Mouse (Mus musculus): ENCODE measurements around the gene B230118H07Rik. TPM values are rescaled to one million over a fixed set of nuclear protein-coding genes. Genes with fewer than 3 reads are reported as not detected.
"Not testable (repeated sequence)": the region's sequence is repeated elsewhere in the genome, so short reads cannot be mapped to it uniquely, and the experiment has no call there.

B230118H07Rik gene
- polyA plus RNA-seq, 1 experiment from 2014 or later, result 15.1 TPM

- no peaks in the 10 kb centered on the region for H3K4me1 ChIP-seq (ENCODE audit: insufficient read depth)
- no peaks in the 10 kb centered on the region for H3K9me3 ChIP-seq (ENCODE audit: low read length)
- no peak overlapping the region for H3K4me3 ChIP-seq (ENCODE audit: low read depth, low read length)
- no peak overlapping the region for H3K9ac ChIP-seq (replicated peaks)
- WGBS (ENCODE audit: insufficient replicate concordance), result 65% methylated on average over 6 of the region's 6 CpGs
- no peaks in the 10 kb centered on the region for H3K36me3 ChIP-seq (replicated peaks; ENCODE audit: insufficient read depth, low read length)
- H3K27ac ChIP-seq (ENCODE audit: low read depth), result no peak overlapping the region
- no peak overlapping the region for H3K4me2 ChIP-seq (ENCODE audit: low read depth, low read length)
- TF ChIP-seq CTCF (IDR thresholded peaks at IDR 0.05; ENCODE audit: low read depth), result no peak
- TF ChIP-seq EP300 (IDR thresholded peaks at IDR 0.05; ENCODE audit: low read depth), result no peak
- ATAC-seq (no peak), DNase-seq (no peak)
- no peaks in the 10 kb centered on the region for H3K27me3 ChIP-seq (ENCODE audit: insufficient read depth, low read length)
Measured at GRCm38 (mm10) chr2:101548866-101549265, 100.5 kb downstream of the B230118H07Rik start.

GRCm38 (mm10) chr2:101545593-101545992 lies 103.7 kb downstream of the B230118H07Rik start:
- TF ChIP-seq CTCF (IDR thresholded peaks at IDR 0.05; ENCODE audit: low read depth) (no peak), EP300 (IDR thresholded peaks at IDR 0.05; ENCODE audit: low read depth) (no peak)
- Histone ChIP-seq H3K9me3 (ENCODE audit: low read length) (no peaks in the 10 kb centered on the region), H3K36me3 (replicated peaks; ENCODE audit: insufficient read depth, low read length) (no peaks in the 10 kb centered on the region), H3K27me3 (ENCODE audit: insufficient read depth, low read length) (no peaks in the 10 kb centered on the region), H3K4me2 (ENCODE audit: low read depth, low read length) (no peak overlapping the region), H3K4me3 (ENCODE audit: low read depth, low read length) (no peak overlapping the region), H3K4me1 (ENCODE audit: insufficient read depth) (no peaks in the 10 kb centered on the region), H3K27ac (ENCODE audit: low read depth) (no peak overlapping the region), H3K9ac (replicated peaks) (no peak overlapping the region)
- 74% methylated on average over 2 of the region's 2 CpGs for WGBS (ENCODE audit: insufficient replicate concordance)
- ATAC-seq, result no peak
- no peak for DNase-seq

GRCm38 (mm10) chr2:101543704-101544417 lies 105.5 kb downstream of the B230118H07Rik start:
- Histone ChIP-seq H3K36me3 (replicated peaks; ENCODE audit: insufficient read depth, low read length) (no peaks in the 10 kb centered on the region), H3K4me1 (ENCODE audit: insufficient read depth) (no peaks in the 10 kb centered on the region), H3K4me2 (ENCODE audit: low read depth, low read length) (no peak overlapping the region), H3K4me3 (ENCODE audit: low read depth, low read length) (no peak overlapping the region), H3K27ac (ENCODE audit: low read depth) (no peak overlapping the region), H3K9ac (replicated peaks) (no peak overlapping the region), H3K27me3 (ENCODE audit: insufficient read depth, low read length) (no peaks in the 10 kb centered on the region), H3K9me3 (ENCODE audit: low read length) (no peaks in the 10 kb centered on the region)
- ATAC-seq (no peak), DNase-seq (no peak)
- WGBS (ENCODE audit: insufficient replicate concordance), result 67% methylated on average over 8 of the region's 8 CpGs
- TF ChIP-seq CTCF (IDR thresholded peaks at IDR 0.05; ENCODE audit: low read depth), result 0 out of 2 replicates have a peak, but pooled peaks have one; percentile 14
- TF ChIP-seq EP300 (IDR thresholded peaks at IDR 0.05; ENCODE audit: low read depth), result no peak

- H3K27ac ChIP-seq (ENCODE audit: low read depth); H3K4me3 ChIP-seq (ENCODE audit: low read depth, low read length); DNase-seq; ATAC-seq; H3K36me3 ChIP-seq (replicated peaks; ENCODE audit: insufficient read depth, low read length); H3K9me3 ChIP-seq (ENCODE audit: low read length); H3K4me2 ChIP-seq (ENCODE audit: low read depth, low read length); H3K9ac ChIP-seq (replicated peaks); H3K4me1 ChIP-seq (ENCODE audit: insufficient read depth); H3K27me3 ChIP-seq (ENCODE audit: insufficient read depth, low read length): not testable (repeated sequence)
- WGBS (ENCODE audit: insufficient replicate concordance), result 76% methylated on average over 6 of the region's 6 CpGs
Measured at GRCm38 (mm10) chr2:101536887-101537286, 112.4 kb downstream of the B230118H07Rik start.

GRCm38 (mm10) chr2:101533741-101534140 lies 115.6 kb downstream of the B230118H07Rik start:
- WGBS (ENCODE audit: insufficient replicate concordance), result 31% methylated on average over 2 of the region's 2 CpGs
- no peaks in the 10 kb centered on the region for H3K36me3 ChIP-seq (replicated peaks; ENCODE audit: insufficient read depth, low read length)
- no peak overlapping the region for H3K9ac ChIP-seq (replicated peaks)
- H3K27ac ChIP-seq (ENCODE audit: low read depth), result no peak overlapping the region
- no peak for TF ChIP-seq EP300 (IDR thresholded peaks at IDR 0.05; ENCODE audit: low read depth)
- TF ChIP-seq CTCF (IDR thresholded peaks at IDR 0.05; ENCODE audit: low read depth), result no peak
- H3K27me3 ChIP-seq (ENCODE audit: insufficient read depth, low read length), result no peaks in the 10 kb centered on the region
- H3K4me3 ChIP-seq (ENCODE audit: low read depth, low read length), result no peak overlapping the region
- no peak overlapping the region for H3K4me2 ChIP-seq (ENCODE audit: low read depth, low read length)
- no peak for ATAC-seq
- H3K4me1 ChIP-seq (ENCODE audit: insufficient read depth), result no peaks in the 10 kb centered on the region
- H3K9me3 ChIP-seq (ENCODE audit: low read length), result no peaks in the 10 kb centered on the region
- no peak for DNase-seq

- WGBS (ENCODE audit: insufficient replicate concordance), result 64% methylated on average over 6 of the region's 6 CpGs
- no peak overlapping the region for H3K4me3 ChIP-seq (ENCODE audit: low read depth, low read length)
- no peak overlapping the region for H3K27ac ChIP-seq (ENCODE audit: low read depth)
- TF ChIP-seq CTCF (IDR thresholded peaks at IDR 0.05; ENCODE audit: low read depth), result peak; percentile 66
- no peak for TF ChIP-seq EP300 (IDR thresholded peaks at IDR 0.05; ENCODE audit: low read depth)
- H3K36me3 ChIP-seq (replicated peaks; ENCODE audit: insufficient read depth, low read length), result no peaks in the 10 kb centered on the region
- ATAC-seq (no peak), DNase-seq (peak; percentile 15)
- no peak overlapping the region for H3K4me2 ChIP-seq (ENCODE audit: low read depth, low read length)
- no peaks in the 10 kb centered on the region for H3K27me3 ChIP-seq (ENCODE audit: insufficient read depth, low read length)
- H3K4me1 ChIP-seq (ENCODE audit: insufficient read depth), result no peaks in the 10 kb centered on the region
- no peak overlapping the region for H3K9ac ChIP-seq (replicated peaks)
- no peaks in the 10 kb centered on the region for H3K9me3 ChIP-seq (ENCODE audit: low read length)
Measured at GRCm38 (mm10) chr2:101525503-101526381, 123.6 kb downstream of the B230118H07Rik start.
